Mouse (Mus musculus): ENCODE measurements around the gene Abcc12. TPM values are rescaled to one million over a fixed set of nuclear protein-coding genes. Genes with fewer than 3 reads are reported as not detected.

Abcc12 gene
- polyA plus RNA-seq, 1 experiment, result not detected

- no peaks in the 10 kb centered on the region for H3K4me1 ChIP-seq (ENCODE audit: control insufficient read depth, insufficient read depth, low read length)
- no peak overlapping the region for H3K27ac ChIP-seq (ENCODE audit: insufficient read depth, low read depth, low read length)
- no peak for TF ChIP-seq POLR2A (IDR thresholded peaks at IDR 0.05; ENCODE audit: insufficient read depth, low read depth, low read length)
- no peak for TF ChIP-seq CTCF (IDR thresholded peaks at IDR 0.05; ENCODE audit: insufficient read depth, low read depth, low read length)
- H3K4me3 ChIP-seq (ENCODE audit: insufficient read depth, low read depth, low read length), result no peak overlapping the region
- WGBS, result 78% methylated on average over 3 of the region's 3 CpGs
These were observed 24.2 kb upstream of the Abcc12 start for GRCm38 (mm10) chr8:86604676-86605075.

- TF ChIP-seq CTCF (IDR thresholded peaks at IDR 0.05; ENCODE audit: insufficient read depth, low read depth, low read length), result no peak
- H3K4me1 ChIP-seq (ENCODE audit: control insufficient read depth, insufficient read depth, low read length), result no peaks in the 10 kb centered on the region
- no peak overlapping the region for H3K27ac ChIP-seq (ENCODE audit: insufficient read depth, low read depth, low read length)
- no peak overlapping the region for H3K4me3 ChIP-seq (ENCODE audit: insufficient read depth, low read depth, low read length)
- WGBS, result 24% methylated on average over 2 of the region's 2 CpGs
These were observed 22.7 kb upstream of the Abcc12 start for GRCm38 (mm10) chr8:86603174-86603573.

GRCm38 (mm10) chr8:86600311-86600710 lies 19.8 kb upstream of the Abcc12 start:
- Histone ChIP-seq H3K4me1 (ENCODE audit: control insufficient read depth, insufficient read depth, low read length) (no peaks in the 10 kb centered on the region), H3K27ac (ENCODE audit: insufficient read depth, low read depth, low read length) (no peak overlapping the region), H3K4me3 (ENCODE audit: insufficient read depth, low read depth, low read length) (no peak overlapping the region)
- WGBS, result 89% methylated on average over 3 of the region's 3 CpGs
- TF ChIP-seq CTCF (IDR thresholded peaks at IDR 0.05; ENCODE audit: insufficient read depth, low read depth, low read length), result no peak
- no peak for TF ChIP-seq POLR2A (IDR thresholded peaks at IDR 0.05; ENCODE audit: insufficient read depth, low read depth, low read length)

GRCm38 (mm10) chr8:86599299-86599698 lies 18.8 kb upstream of the Abcc12 start:
- Histone ChIP-seq H3K4me1 (ENCODE audit: control insufficient read depth, insufficient read depth, low read length) (no peaks in the 10 kb centered on the region), H3K27ac (ENCODE audit: insufficient read depth, low read depth, low read length) (no peak overlapping the region), H3K4me3 (ENCODE audit: insufficient read depth, low read depth, low read length) (no peak overlapping the region)
- TF ChIP-seq CTCF (IDR thresholded peaks at IDR 0.05; ENCODE audit: insufficient read depth, low read depth, low read length), result no peak
- no peak for TF ChIP-seq POLR2A (IDR thresholded peaks at IDR 0.05; ENCODE audit: insufficient read depth, low read depth, low read length)
- WGBS, result 90% methylated on average over 6 of the region's 6 CpGs

- H3K4me3 ChIP-seq (ENCODE audit: insufficient read depth, low read depth, low read length), result no peak overlapping the region
- 88% methylated on average over 7 of the region's 7 CpGs for WGBS
- H3K4me1 ChIP-seq (ENCODE audit: control insufficient read depth, insufficient read depth, low read length), result no peaks in the 10 kb centered on the region
- H3K27ac ChIP-seq (ENCODE audit: insufficient read depth, low read depth, low read length), result no peak overlapping the region
- no peak for TF ChIP-seq CTCF (IDR thresholded peaks at IDR 0.05; ENCODE audit: insufficient read depth, low read depth, low read length)
- no peak for TF ChIP-seq POLR2A (IDR thresholded peaks at IDR 0.05; ENCODE audit: insufficient read depth, low read depth, low read length)
These were observed 17.2 kb upstream of the Abcc12 start for GRCm38 (mm10) chr8:86597681-86598080.

GRCm38 (mm10) chr8:86595671-86596070 lies 15.2 kb upstream of the Abcc12 start:
- WGBS, result 90% methylated on average over 5 of the region's 5 CpGs
- TF ChIP-seq POLR2A (IDR thresholded peaks at IDR 0.05; ENCODE audit: insufficient read depth, low read depth, low read length) (no peak), CTCF (IDR thresholded peaks at IDR 0.05; ENCODE audit: insufficient read depth, low read depth, low read length) (no peak)
- H3K4me1 ChIP-seq (ENCODE audit: control insufficient read depth, insufficient read depth, low read length), result no peaks in the 10 kb centered on the region
- no peak overlapping the region for H3K27ac ChIP-seq (ENCODE audit: insufficient read depth, low read depth, low read length)
- H3K4me3 ChIP-seq (ENCODE audit: insufficient read depth, low read depth, low read length), result no peak overlapping the region

GRCm38 (mm10) chr8:86594159-86594796 lies 13.8 kb upstream of the Abcc12 start:
- WGBS, result 86% methylated on average over 3 of the region's 3 CpGs
- TF ChIP-seq POLR2A (IDR thresholded peaks at IDR 0.05; ENCODE audit: insufficient read depth, low read depth, low read length) (no peak), CTCF (IDR thresholded peaks at IDR 0.05; ENCODE audit: insufficient read depth, low read depth, low read length) (no peak)
- H3K4me3 ChIP-seq (ENCODE audit: insufficient read depth, low read depth, low read length), result no peak overlapping the region
- H3K4me1 ChIP-seq (ENCODE audit: control insufficient read depth, insufficient read depth, low read length), result no peaks in the 10 kb centered on the region
- no peak overlapping the region for H3K27ac ChIP-seq (ENCODE audit: insufficient read depth, low read depth, low read length)

- WGBS, result 72% methylated on average over 10 of the region's 10 CpGs
- Histone ChIP-seq H3K27ac (ENCODE audit: insufficient read depth, low read depth, low read length) (no peak overlapping the region), H3K4me3 (ENCODE audit: insufficient read depth, low read depth, low read length) (no peak overlapping the region), H3K4me1 (ENCODE audit: control insufficient read depth, insufficient read depth, low read length) (no peaks in the 10 kb centered on the region)
- TF ChIP-seq POLR2A (IDR thresholded peaks at IDR 0.05; ENCODE audit: insufficient read depth, low read depth, low read length), result no peak
- TF ChIP-seq CTCF (IDR thresholded peaks at IDR 0.05; ENCODE audit: insufficient read depth, low read depth, low read length), result no peak
These were observed 12.6 kb upstream of the Abcc12 start for GRCm38 (mm10) chr8:86593099-86593498.

- no peak overlapping the region for H3K4me3 ChIP-seq (ENCODE audit: insufficient read depth, low read depth, low read length)
- no peak overlapping the region for H3K27ac ChIP-seq (ENCODE audit: insufficient read depth, low read depth, low read length)
- H3K4me1 ChIP-seq (ENCODE audit: control insufficient read depth, insufficient read depth, low read length), result no peaks in the 10 kb centered on the region
- TF ChIP-seq CTCF (IDR thresholded peaks at IDR 0.05; ENCODE audit: insufficient read depth, low read depth, low read length) (no peak), POLR2A (IDR thresholded peaks at IDR 0.05; ENCODE audit: insufficient read depth, low read depth, low read length) (no peak)
- WGBS, result 89% methylated on average over 5 of the region's 5 CpGs
These were observed 7.9 kb upstream of the Abcc12 start for GRCm38 (mm10) chr8:86588338-86588737.

GRCm38 (mm10) chr8:86586642-86587041 lies 6.2 kb upstream of the Abcc12 start:
- TF ChIP-seq POLR2A (IDR thresholded peaks at IDR 0.05; ENCODE audit: insufficient read depth, low read depth, low read length) (no peak), CTCF (IDR thresholded peaks at IDR 0.05; ENCODE audit: insufficient read depth, low read depth, low read length) (no peak)
- no peak overlapping the region for H3K27ac ChIP-seq (ENCODE audit: insufficient read depth, low read depth, low read length)
- no peak overlapping the region for H3K4me3 ChIP-seq (ENCODE audit: insufficient read depth, low read depth, low read length)
- WGBS, result 53% methylated on average over 6 of the region's 6 CpGs
- H3K4me1 ChIP-seq (ENCODE audit: control insufficient read depth, insufficient read depth, low read length), result no peaks in the 10 kb centered on the region

All from olfactory bulb, adult 2 months (tissue).